Mouse (Mus musculus): Measurements from ENCODE around the gene Trappc4. TPM values are rescaled to one million over a fixed set of nuclear protein-coding genes. Genes with fewer than 3 reads are reported as not detected.
"Not testable (repeated sequence)": the region's sequence is repeated elsewhere in the genome, so short reads cannot be mapped to it uniquely, and the experiment has no call there.

Trappc4 gene
- polyA plus RNA-seq, 1 experiment from 2014 or later, result 45.6 TPM

GRCm38 (mm10) chr9:44396684-44397411, 10.6 kb downstream of the Trappc4 start, which contains the start of gene Slc37a4:
Gene Slc37a4 (plus strand): TSS chr9:44396852.
- H3K4me3 ChIP-seq (ENCODE audit: inconsistent target), result peak within 1 kb of the TSS; percentile 72
- no peaks in the 10 kb centered on the region for H3K79me2 ChIP-seq (ENCODE audit: inconsistent target)
- under 1% methylated on average over 43 of the region's 43 CpGs for WGBS (ENCODE audit: missing documents)
- H3K36me3 ChIP-seq (ENCODE audit: inconsistent target), result peaks cover 19% of the 10 kb centered on the region; the same call in 1 of the 2 replicates
- peak within 1 kb of the TSS; percentile 66 for H3K27ac ChIP-seq

GRCm38 (mm10) chr9:44391466-44391865, 15.9 kb downstream of the Trappc4 start:
- Histone ChIP-seq H3K27ac (no peak overlapping the region), H3K4me3 (ENCODE audit: inconsistent target) (no peak overlapping the region), H3K36me3 (ENCODE audit: inconsistent target) (peaks cover 33% of the 10 kb centered on the region; the same call in 1 of the 2 replicates), H3K79me2 (ENCODE audit: inconsistent target) (no peaks in the 10 kb centered on the region)
- 32% methylated on average over 4 of the region's 4 CpGs for WGBS (ENCODE audit: missing documents)

GRCm38 (mm10) chr9:44389273-44389672, 18.1 kb downstream of the Trappc4 start:
- WGBS (ENCODE audit: missing documents), result 60% methylated on average over 8 of the region's 8 CpGs
- H3K4me3 ChIP-seq (ENCODE audit: inconsistent target), result no peak overlapping the region
- H3K36me3 ChIP-seq (ENCODE audit: inconsistent target), result peaks cover 54% of the 10 kb centered on the region
- no peaks in the 10 kb centered on the region for H3K79me2 ChIP-seq (ENCODE audit: inconsistent target)
- H3K27ac ChIP-seq, result no peak overlapping the region

- 92% methylated on average over 3 of the region's 3 CpGs for WGBS (ENCODE audit: missing documents)
- Histone ChIP-seq H3K4me3 (ENCODE audit: inconsistent target) (no peak overlapping the region), H3K79me2 (ENCODE audit: inconsistent target) (no peaks in the 10 kb centered on the region), H3K27ac (no peak overlapping the region), H3K36me3 (ENCODE audit: inconsistent target) (peaks cover 74% of the 10 kb centered on the region)
Measured at GRCm38 (mm10) chr9:44387221-44387620, 20.2 kb downstream of the Trappc4 start.

- Histone ChIP-seq H3K36me3 (ENCODE audit: inconsistent target) (peaks cover 83% of the 10 kb centered on the region), H3K79me2 (ENCODE audit: inconsistent target) (peaks cover 23% of the 10 kb centered on the region), H3K4me3 (ENCODE audit: inconsistent target) (no peak overlapping the region), H3K27ac (no peak overlapping the region)
- 94% methylated on average over 10 of the region's 13 CpGs for WGBS (ENCODE audit: missing documents)
Measured at GRCm38 (mm10) chr9:44384596-44384995, 22.8 kb downstream of the Trappc4 start.

- peak overlapping the region; percentile 39 for H3K27ac ChIP-seq
- H3K79me2 ChIP-seq (ENCODE audit: inconsistent target), result peaks cover 33% of the 10 kb centered on the region
- H3K4me3 ChIP-seq (ENCODE audit: inconsistent target), result peak overlapping the region; percentile 82
- under 1% methylated on average over 14 of the region's 15 CpGs for WGBS (ENCODE audit: missing documents)
- peaks cover 36% of the 10 kb centered on the region for H3K36me3 ChIP-seq (ENCODE audit: inconsistent target)
Measured at GRCm38 (mm10) chr9:44379862-44380261, 27.5 kb downstream of the Trappc4 start.

GRCm38 (mm10) chr9:44379054-44379834, 28.2 kb downstream of the Trappc4 start, which contains the start of gene Hyou1:
Gene Hyou1 (plus strand): TSS chr9:44379490.
- peaks cover 33% of the 10 kb centered on the region for H3K79me2 ChIP-seq (ENCODE audit: inconsistent target)
- peak within 1 kb of the TSS; percentile 52 for H3K27ac ChIP-seq
- H3K36me3 ChIP-seq (ENCODE audit: inconsistent target), result peaks cover 30% of the 10 kb centered on the region
- peak within 1 kb of the TSS; percentile 82 for H3K4me3 ChIP-seq (ENCODE audit: inconsistent target)
- under 1% methylated on average over 82 of the region's 83 CpGs for WGBS (ENCODE audit: missing documents)

GRCm38 (mm10) chr9:44378153-44378730, 29.2 kb downstream of the Trappc4 start:
- Histone ChIP-seq H3K27ac (peak overlapping the region; percentile 52; the same call in 1 of the 2 replicates), H3K4me3 (ENCODE audit: inconsistent target) (peak overlapping the region; percentile 80), H3K79me2 (ENCODE audit: inconsistent target) (peaks cover 33% of the 10 kb centered on the region), H3K36me3 (ENCODE audit: inconsistent target) (peaks cover 21% of the 10 kb centered on the region)
- 57% methylated on average over 5 of the region's 5 CpGs for WGBS (ENCODE audit: missing documents)

- not testable (repeated sequence) for H3K4me3 ChIP-seq (ENCODE audit: inconsistent target); H3K27ac ChIP-seq
- 82% methylated on average over 2 of the region's 2 CpGs for WGBS (ENCODE audit: missing documents)
- Histone ChIP-seq H3K36me3 (ENCODE audit: inconsistent target) (peaks cover 12% of the 10 kb centered on the region), H3K79me2 (ENCODE audit: inconsistent target) (peaks cover 33% of the 10 kb centered on the region)
Measured at GRCm38 (mm10) chr9:44377335-44377734, 30.1 kb downstream of the Trappc4 start.

- Histone ChIP-seq H3K36me3 (ENCODE audit: inconsistent target) (peaks cover under 1% of the 10 kb centered on the region; the same call in 1 of the 2 replicates), H3K27ac (no peak overlapping the region), H3K79me2 (ENCODE audit: inconsistent target) (peaks cover 25% of the 10 kb centered on the region), H3K4me3 (ENCODE audit: inconsistent target) (no peak overlapping the region)
- WGBS (ENCODE audit: missing documents), result 97% methylated on average over 6 of the region's 6 CpGs
Measured at GRCm38 (mm10) chr9:44376141-44376540, 31.3 kb downstream of the Trappc4 start.

GRCm38 (mm10) chr9:44373386-44373785, 34.0 kb downstream of the Trappc4 start:
- Histone ChIP-seq H3K79me2 (ENCODE audit: inconsistent target) (peaks cover 4% of the 10 kb centered on the region; the same call in 1 of the 2 replicates), H3K4me3 (ENCODE audit: inconsistent target) (no peak overlapping the region), H3K36me3 (ENCODE audit: inconsistent target) (no peaks in the 10 kb centered on the region), H3K27ac (no peak overlapping the region)

- Histone ChIP-seq H3K36me3 (ENCODE audit: inconsistent target) (peaks cover 3% of the 10 kb centered on the region; the same call in 1 of the 2 replicates), H3K27ac (no peak overlapping the region)
- 62% methylated on average over 3 of the region's 3 CpGs for WGBS (ENCODE audit: missing documents)
Measured at GRCm38 (mm10) chr9:44364480-44364879, 42.9 kb downstream of the Trappc4 start.

GRCm38 (mm10) chr9:44361931-44362330, 45.5 kb downstream of the Trappc4 start:
- WGBS (ENCODE audit: missing documents), result 23% methylated on average over 3 of the region's 4 CpGs
- H3K27ac ChIP-seq, result peak overlapping the region; percentile 95
- peaks cover 44% of the 10 kb centered on the region for H3K79me2 ChIP-seq (ENCODE audit: inconsistent target)
- H3K36me3 ChIP-seq (ENCODE audit: inconsistent target), result peaks cover 25% of the 10 kb centered on the region
- peak overlapping the region; percentile 100 for H3K4me3 ChIP-seq (ENCODE audit: inconsistent target)

More at GRCm38 (mm10) chr9:44364480-44364879, 42.9 kb downstream of the Trappc4 start:
- H3K4me3 ChIP-seq (ENCODE audit: inconsistent target), result no peak overlapping the region
- H3K79me2 ChIP-seq (ENCODE audit: inconsistent target), result peaks cover 20% of the 10 kb centered on the region

- WGBS (ENCODE audit: missing documents), result under 1% methylated on average over 44 of the region's 44 CpGs
- H3K36me3 ChIP-seq (ENCODE audit: inconsistent target), result peaks cover 30% of the 10 kb centered on the region
- peak within 1 kb of the TSS; percentile 95 for H3K27ac ChIP-seq
- peak within 1 kb of the TSS; percentile 100 for H3K4me3 ChIP-seq (ENCODE audit: inconsistent target)
- peaks cover 50% of the 10 kb centered on the region for H3K79me2 ChIP-seq (ENCODE audit: inconsistent target)
Measured at GRCm38 (mm10) chr9:44361190-44361917, 46.0 kb downstream of the Trappc4 start, which contains the start of gene Vps11. Gene Vps11 (minus strand): TSS chr9:44361670.

Measured in macrophage (primary cell).